Mouse (Mus musculus) liver, adult 2 months (tissue): Measurements from ENCODE around the gene Metrn. TPM values are rescaled to one million over a fixed set of nuclear protein-coding genes. Genes with fewer than 3 reads are reported as not detected.
A peak's percentile ranks its signal among the peaks of the same experiment; 100 is the strongest.

Source experiments
- DNase-seq: peaks from one replicate; pipeline ENCODE4 v3.0.0-alpha.2; 2011; ENCODE audit warnings: low read depth, low spot score; ENCODE audit errors: extremely low read depth
- H3K27ac ChIP-seq: fragments of 200-500 bp; replicated peaks from 2 replicates; pipeline ENCODE4 v1.5.1; 2012; ENCODE audit warnings: low read depth, mild to moderate bottlenecking, control low read depth, inconsistent platforms, low read length; ENCODE audit not compliant: insufficient read depth
- H3K27me3 ChIP-seq: fragments of 200-500 bp; 2 replicates; pipeline ENCODE4 v1.6.1; 2012; ENCODE audit warnings: mild to moderate bottlenecking, moderate library complexity, low read length, inconsistent platforms; ENCODE audit not compliant: control insufficient read depth, insufficient read depth
- H3K36me3 ChIP-seq: fragments of 200-500 bp; 2 replicates; pipeline ENCODE4 v1.6.1; 2012; ENCODE audit warnings: low read length, inconsistent platforms; ENCODE audit not compliant: control insufficient read depth, insufficient read depth
- H3K4me1 ChIP-seq: fragments of 200-500 bp; 2 replicates; pipeline ENCODE4 v1.6.1; 2011; ENCODE audit warnings: low read length; ENCODE audit not compliant: control insufficient read depth, insufficient read depth
- H3K4me3 ChIP-seq: fragments of 200-500 bp; 2 replicates; pipeline ENCODE4 v1.5.1; 2011; ENCODE audit warnings: low read depth, mild to moderate bottlenecking, control low read depth, low read length, moderate library complexity; ENCODE audit not compliant: insufficient read depth
- H3K79me2 ChIP-seq: fragments of 200-500 bp; 2 replicates; pipeline ENCODE4 v1.6.1; 2012; ENCODE audit warnings: inconsistent platforms, mild to moderate bottlenecking, low read length, moderate library complexity; ENCODE audit not compliant: control insufficient read depth, insufficient read depth
- H3K9ac ChIP-seq: fragments of 200-500 bp; 2 replicates; pipeline ENCODE4 v1.6.1; 2012; ENCODE audit warnings: low read depth, mild to moderate bottlenecking, control low read depth, inconsistent platforms, low read length
- CTCF ChIP-seq: fragments of 200-500 bp; IDR thresholded peaks from 2 replicates; pipeline ENCODE4 v1.5.1; 2011; ENCODE audit warnings: low read depth, low read length, control low read depth
- POLR2A ChIP-seq: fragments of 200-500 bp; IDR thresholded peaks from 2 replicates; pipeline ENCODE4 v1.6.1; 2011; ENCODE audit warnings: low read length, control low read depth; ENCODE audit not compliant: insufficient read depth; ENCODE audit errors: extremely low read depth
- WGBS: fragments of 180-500 bp; shearing (Covaris S2); methylation state at CpG from one replicate; pipeline ENCODE4 v1.1.7; 2018; 5-methylcytosine and 5-hydroxymethylcytosine counted together
- polyA plus RNA-seq: library from polyadenylated mRNA; depleted of rRNA; stranded (reverse); fragments of >200 nt; gene quantifications from 2 replicates; pipeline ENCODE4 v1.2.3, GENCODE M21; 2012
- total RNA-seq: library from RNA; depleted of rRNA; stranded (reverse); fragments of >200 nt; gene quantifications from 2 replicates; pipeline ENCODE4 v1.2.3, GENCODE M21; 2014

The Metrn gene
- total and polyA plus RNA-seq, 2 experiments, result 21.6 to 22.2 TPM

DNA sequence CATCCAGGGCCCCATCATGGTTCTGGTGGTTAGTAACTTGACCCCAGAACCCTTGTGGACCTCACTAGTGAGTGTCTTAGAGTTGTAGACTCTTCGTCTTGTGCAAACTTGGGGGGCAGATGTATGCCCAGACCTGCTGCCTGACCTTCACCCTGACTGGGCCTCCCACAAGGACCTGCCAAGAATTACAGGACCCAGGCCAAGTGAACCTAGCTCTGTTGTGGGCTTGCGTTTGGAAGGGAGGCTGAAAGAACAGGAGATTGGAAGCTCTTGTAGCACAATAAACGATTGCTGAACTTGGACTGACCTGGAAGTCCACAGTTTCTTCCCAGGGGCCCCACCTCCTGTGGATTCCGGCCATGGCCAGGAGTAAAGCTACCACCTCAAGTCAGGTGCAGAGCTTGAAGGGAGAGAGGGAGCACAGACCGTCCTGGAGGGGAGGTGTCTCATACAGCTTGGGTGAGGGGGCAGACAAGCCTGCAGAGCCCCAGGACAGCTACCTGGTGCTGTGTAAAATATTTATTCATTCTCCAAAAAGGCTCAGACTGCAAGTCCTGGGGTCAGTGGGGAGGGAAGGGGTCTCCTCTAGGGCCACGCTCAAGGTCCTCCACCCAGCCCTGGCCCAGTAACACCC is 37.1 kb upstream of the Metrn start:
- Histone ChIP-seq H3K4me3 (peak overlapping the region; percentile 75), H3K9ac (peak overlapping the region; percentile 65), H3K36me3 (0 out of 2 replicates have a peak, but pooled peaks cover 4% of the 10 kb centered on the region), H3K4me1 (peaks cover 62% of the 10 kb centered on the region), H3K79me2 (peaks cover 26% of the 10 kb centered on the region), H3K27ac (peak overlapping the region; percentile 97), H3K27me3 (no peaks in the 10 kb centered on the region)
- DNase-seq, result peak; percentile 98
- no peak for TF ChIP-seq POLR2A
- no peak for TF ChIP-seq CTCF
- WGBS, result 5% methylated on average over 6 of the region's 6 CpGs

DNA sequence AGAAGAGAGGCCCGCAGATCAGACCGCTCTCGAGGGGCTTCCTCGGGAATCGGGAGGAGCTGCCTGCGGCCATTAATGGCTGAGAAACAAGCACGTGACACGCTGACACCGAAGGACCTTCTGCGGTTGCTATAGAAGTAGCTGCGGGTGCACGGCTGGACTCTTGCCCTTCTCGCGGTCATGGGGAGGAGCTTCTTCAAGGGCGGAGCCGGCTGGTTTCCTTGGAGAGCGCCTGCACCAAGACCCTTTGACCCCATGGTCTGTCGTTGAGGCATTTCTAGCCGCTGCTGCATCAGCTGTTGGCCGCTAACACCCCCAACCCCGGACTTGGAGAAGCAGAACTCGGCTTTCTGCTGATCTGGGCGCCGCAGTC is 36.3 kb upstream of the Metrn start, which contains the start of gene Stub1:
Stub1 (minus strand) TSS at position 114 of the 373 bp plus-strand sequence.
- Histone ChIP-seq H3K4me1 (peaks cover 56% of the 10 kb centered on the region), H3K27ac (peak within 1 kb of the TSS; percentile 97), H3K79me2 (peaks cover 26% of the 10 kb centered on the region), H3K9ac (peak within 1 kb of the TSS; percentile 94), H3K4me3 (peak within 1 kb of the TSS; percentile 80), H3K36me3 (0 out of 2 replicates have a peak, but pooled peaks cover 4% of the 10 kb centered on the region), H3K27me3 (no peaks in the 10 kb centered on the region)
- peak; percentile 94 for DNase-seq
- WGBS, result under 1% methylated on average over 24 of the region's 24 CpGs
- TF ChIP-seq POLR2A (no peak), CTCF (no peak)

DNA sequence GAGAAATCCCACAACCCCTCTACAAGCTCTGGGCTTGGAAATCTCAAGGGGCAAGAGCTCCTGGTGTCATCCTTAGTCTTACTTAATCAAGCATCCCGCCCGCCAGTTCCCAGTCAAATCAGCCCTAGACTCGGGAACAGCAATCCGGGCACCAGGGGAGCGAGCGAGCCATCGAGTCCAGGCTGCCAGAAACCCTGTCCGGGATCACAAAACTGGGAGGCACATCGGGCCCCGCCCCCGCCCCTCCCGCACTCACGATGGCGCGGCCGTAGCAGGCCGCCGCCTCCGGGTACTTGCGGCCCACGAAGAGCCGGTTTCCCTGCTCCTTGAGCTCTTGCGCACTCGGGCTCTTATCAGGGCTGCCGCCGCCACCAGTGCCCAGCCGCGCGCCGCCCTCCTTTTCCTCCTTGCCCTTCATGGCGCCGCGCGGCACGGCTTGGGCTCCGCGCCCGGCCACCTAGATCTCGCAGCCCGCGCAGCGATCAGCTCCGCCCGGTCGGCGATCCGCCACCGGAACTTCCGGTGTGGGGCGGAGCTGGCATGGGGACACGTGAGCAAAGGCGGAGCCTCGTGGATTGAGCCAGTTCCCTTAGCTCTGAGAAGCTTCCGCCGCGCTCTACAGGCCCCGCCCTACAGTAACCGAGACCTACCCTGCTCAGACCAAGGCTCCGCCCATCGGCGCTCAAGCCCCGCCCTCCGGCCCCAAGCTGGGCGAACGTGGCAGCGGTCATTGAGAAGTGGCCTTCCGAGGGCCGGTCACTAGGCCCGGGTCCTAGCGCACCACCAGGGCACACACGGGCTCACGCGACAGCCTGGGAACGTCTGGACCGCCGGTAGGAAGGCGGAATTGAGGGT is 35.7 kb upstream of the Metrn start:
- Histone ChIP-seq H3K36me3 (0 out of 2 replicates have a peak, but pooled peaks cover 4% of the 10 kb centered on the region), H3K79me2 (peaks cover 26% of the 10 kb centered on the region), H3K4me3 (peak overlapping the region; percentile 80), H3K9ac (peak overlapping the region; percentile 94), H3K27ac (peak overlapping the region; percentile 97), H3K4me1 (peaks cover 51% of the 10 kb centered on the region), H3K27me3 (no peaks in the 10 kb centered on the region)
- WGBS, result under 1% methylated on average over 76 of the region's 77 CpGs
- peak; percentile 96 for DNase-seq
- TF ChIP-seq POLR2A, result peak; percentile 66
- TF ChIP-seq CTCF, result 0 out of 2 replicates have a peak, but pooled peaks have one; percentile 2

DNA sequence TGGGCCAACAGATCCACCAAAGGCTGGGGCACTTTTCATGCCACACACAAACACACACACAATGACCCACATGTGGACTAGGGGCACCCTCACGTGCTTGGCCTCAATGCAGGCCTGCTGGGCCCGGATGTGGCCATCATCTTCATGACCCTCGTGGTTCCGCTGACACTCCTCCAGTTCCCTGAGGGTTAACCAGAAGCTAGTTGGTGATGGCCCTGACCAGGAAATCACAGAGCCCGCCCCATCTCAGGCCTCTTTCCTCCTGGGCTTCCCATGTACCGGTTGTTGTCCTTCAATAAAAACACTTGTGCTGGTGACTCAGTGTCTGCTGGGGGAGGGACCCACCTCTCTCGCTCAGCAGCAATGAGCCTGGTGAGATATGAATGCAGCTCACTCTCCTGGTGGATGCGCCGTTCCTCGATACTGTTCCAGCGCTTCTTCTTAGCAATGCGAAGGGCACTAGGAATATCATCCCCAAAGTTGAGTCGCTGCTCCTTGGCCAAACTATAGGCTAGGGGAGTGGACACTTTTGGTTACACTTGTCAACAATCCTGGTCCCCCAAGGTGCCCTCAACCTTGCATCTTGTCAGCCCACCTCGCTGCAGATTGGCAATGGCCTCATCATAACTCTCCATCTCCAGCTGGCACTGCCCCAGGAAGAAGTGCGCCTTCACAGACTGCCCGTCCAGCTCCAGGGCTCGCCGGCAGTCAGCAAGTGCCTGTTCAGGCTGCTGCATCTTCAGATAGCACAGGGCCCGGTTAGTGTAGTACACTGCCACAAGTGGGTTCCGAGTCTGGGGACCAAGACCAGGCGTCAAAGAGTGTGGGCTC is 34.7 kb upstream of the Metrn start:
- WGBS, result 37% methylated on average over 21 of the region's 21 CpGs
- H3K79me2 ChIP-seq, result peaks cover 26% of the 10 kb centered on the region
- no peak for DNase-seq
- 0 out of 2 replicates have a peak, but pooled peaks cover 4% of the 10 kb centered on the region for H3K36me3 ChIP-seq
- H3K27me3 ChIP-seq, result no peaks in the 10 kb centered on the region
- peaks cover 45% of the 10 kb centered on the region for H3K4me1 ChIP-seq
- peak overlapping the region; percentile 94 for H3K9ac ChIP-seq
- peak overlapping the region; percentile 90 for H3K27ac ChIP-seq
- peak overlapping the region; percentile 80 for H3K4me3 ChIP-seq
- TF ChIP-seq CTCF, result no peak
- TF ChIP-seq POLR2A, result no peak

DNA sequence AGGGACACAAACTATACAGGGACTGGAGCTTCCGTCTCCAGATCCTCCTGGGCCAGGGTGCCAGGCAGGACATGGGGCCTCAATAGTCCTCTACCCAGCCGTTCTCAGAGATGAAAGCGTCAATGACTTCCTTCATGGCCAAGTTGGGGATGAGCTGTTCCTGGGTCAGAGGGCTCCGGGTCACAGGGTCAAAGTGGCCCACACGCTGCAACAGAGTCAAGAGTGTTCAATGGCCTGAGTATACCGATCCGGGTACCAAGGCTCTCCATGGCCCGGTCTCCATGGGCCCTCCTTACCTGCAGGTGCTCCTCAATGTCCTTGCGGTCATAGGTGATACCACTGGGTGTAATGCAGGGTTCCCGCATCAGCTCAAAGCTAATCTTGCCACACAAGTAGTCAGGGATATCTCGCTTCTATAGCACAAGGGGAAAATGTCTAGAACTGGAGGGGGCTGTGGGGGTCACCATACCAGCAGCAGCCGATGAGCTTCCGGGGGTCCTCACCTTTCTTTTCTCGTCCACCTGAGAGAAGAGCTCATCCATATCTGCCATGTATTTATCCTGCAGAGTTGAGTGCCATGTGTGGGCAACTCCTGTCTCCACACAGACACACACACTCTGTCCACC is 34.0 kb upstream of the Metrn start:
- Histone ChIP-seq H3K27ac (no peak overlapping the region), H3K27me3 (no peaks in the 10 kb centered on the region), H3K79me2 (peaks cover 26% of the 10 kb centered on the region), H3K9ac (no peak overlapping the region), H3K4me1 (peaks cover 37% of the 10 kb centered on the region), H3K4me3 (no peak overlapping the region), H3K36me3 (0 out of 2 replicates have a peak, but pooled peaks cover 4% of the 10 kb centered on the region)
- DNase-seq, result no peak
- 75% methylated on average over 14 of the region's 14 CpGs for WGBS
- TF ChIP-seq CTCF (no peak), POLR2A (0 out of 2 replicates have a peak, but pooled peaks have one; percentile 4)
